Mouse (Mus musculus) heart, embryonic 13.5 days (tissue): ENCODE measurements around the gene Rbms3. TPM values are rescaled to one million over a fixed set of nuclear protein-coding genes. Genes with fewer than 3 reads are reported as not detected.

Source experiments
- ATAC-seq: fragments of 200-750 bp; cut with Nextera tagmentation; 2 replicates; pipeline ENCODE4 v1.8.0; 2017; ENCODE audit warnings: moderate TSS enrichment; ENCODE audit not compliant: insufficient number of reproducible peaks, low FRiP score, low TSS enrichment; ENCODE audit errors: extremely low read depth
- H3K27ac ChIP-seq: fragments of 300-500 bp; sonication (generic); replicated peaks from 2 replicates; pipeline ENCODE4 v1.5.1; 2015; ENCODE audit warnings: moderate library complexity, mild to moderate bottlenecking, inconsistent platforms
- H3K27me3 ChIP-seq: fragments of 300-500 bp; sonication (generic); replicated peaks from 2 replicates; pipeline ENCODE4 v1.6.1; 2015; ENCODE audit warnings: mild to moderate bottlenecking, inconsistent platforms
- H3K36me3 ChIP-seq: fragments of 300-500 bp; sonication (generic); 2 replicates; pipeline ENCODE4 v1.6.1; 2015; ENCODE audit warnings: mild to moderate bottlenecking, inconsistent platforms
- H3K4me1 ChIP-seq: fragments of 300-500 bp; sonication (generic); 2 replicates; pipeline ENCODE4 v1.6.1; 2015; ENCODE audit warnings: inconsistent platforms
- H3K4me2 ChIP-seq: fragments of 300-500 bp; sonication (generic); 2 replicates; pipeline ENCODE4 v1.6.1; 2015; ENCODE audit warnings: inconsistent platforms, mild to moderate bottlenecking, moderate library complexity
- H3K4me3 ChIP-seq: fragments of 300-500 bp; sonication (generic); 2 replicates; pipeline ENCODE4 v1.5.1; 2015; ENCODE audit warnings: moderate library complexity, mild to moderate bottlenecking, inconsistent platforms
- H3K9ac ChIP-seq: fragments of 300-500 bp; sonication (generic); 2 replicates; pipeline ENCODE4 v1.6.1; 2015; ENCODE audit warnings: inconsistent platforms, mild to moderate bottlenecking, moderate library complexity
- H3K9me3 ChIP-seq: fragments of 300-500 bp; sonication (generic); 2 replicates; pipeline ENCODE4 v1.6.1; 2016; ENCODE audit warnings: inconsistent platforms
- whole genome bisulfite sequencing: fragments of 180-500 bp; shearing (Covaris S2); methylation state at CpG from one replicate; pipeline ENCODE4 v1.1.7; 2015; ENCODE audit warnings: mixed read lengths; 5-methylcytosine and 5-hydroxymethylcytosine counted together
- polyA plus RNA-seq: library from polyadenylated mRNA; unstranded; fragments of >200 nt; fragmentation: Nextera tagmentation; extraction: Ambion mirVana; gene quantifications from 2 replicates; pipeline ENCODE4 v1.2.1, GENCODE M21; 2015

Rbms3 gene
- polyA plus RNA-seq, 1 experiment from 2014 or later = 36.0 TPM

GRCm38 (mm10) chr9:116771820-116772219, 857.9 kb downstream of the Rbms3 start:
- Histone ChIP-seq H3K9ac (no peak overlapping the region), H3K9me3 (peaks cover 2% of the 10 kb centered on the region; the same call in 1 of the 2 replicates), H3K27me3 (no peaks in the 10 kb centered on the region), H3K27ac (no peak overlapping the region), H3K36me3 (peaks cover 4% of the 10 kb centered on the region; the same call in 1 of the 2 replicates), H3K4me2 (no peak overlapping the region), H3K4me3 (no peak overlapping the region), H3K4me1 (peaks cover 13% of the 10 kb centered on the region)
- ATAC-seq = no peak
- 19% methylated on average over 3 of the region's 3 CpGs for WGBS

- H3K9me3 ChIP-seq = peaks cover 2% of the 10 kb centered on the region
- peaks cover 13% of the 10 kb centered on the region for H3K4me1 ChIP-seq
- no peaks in the 10 kb centered on the region for H3K27me3 ChIP-seq
- no peak overlapping the region for H3K4me2 ChIP-seq
- ATAC-seq = no peak
- no peak overlapping the region for H3K27ac ChIP-seq
- WGBS = 73% methylated on average over 12 of the region's 12 CpGs
- H3K36me3 ChIP-seq = peaks cover 6% of the 10 kb centered on the region
- H3K4me3 ChIP-seq = no peak overlapping the region
- H3K9ac ChIP-seq = no peak overlapping the region
Observed at GRCm38 (mm10) chr9:116769358-116770054, 860.2 kb downstream of the Rbms3 start.

GRCm38 (mm10) chr9:116762395-116763025, 867.2 kb downstream of the Rbms3 start:
- H3K4me1 ChIP-seq = 0 out of 2 replicates have a peak, but pooled peaks cover 3% of the 10 kb centered on the region
- no peak for ATAC-seq

GRCm38 (mm10) chr9:116748857-116749584, 880.7 kb downstream of the Rbms3 start:
- Histone ChIP-seq H3K27me3 (no peaks in the 10 kb centered on the region), H3K4me1 (peaks cover 9% of the 10 kb centered on the region), H3K9ac (no peak overlapping the region), H3K27ac (no peak overlapping the region), H3K4me2 (no peak overlapping the region), H3K36me3 (no peaks in the 10 kb centered on the region), H3K4me3 (no peak overlapping the region), H3K9me3 (no peaks in the 10 kb centered on the region)
- no peak for ATAC-seq
- 50% methylated on average over 11 of the region's 11 CpGs for WGBS

More at GRCm38 (mm10) chr9:116762395-116763025, 867.2 kb downstream of the Rbms3 start:
- 42% methylated on average over 10 of the region's 10 CpGs for WGBS
- no peak overlapping the region for H3K4me2 ChIP-seq
- peaks cover 5% of the 10 kb centered on the region; the same call in 1 of the 2 replicates for H3K36me3 ChIP-seq
- no peak overlapping the region for H3K9ac ChIP-seq
- no peak overlapping the region for H3K4me3 ChIP-seq
- H3K27ac ChIP-seq = peak overlapping the region; percentile 42; the same call in 1 of the 2 replicates
- H3K27me3 ChIP-seq = no peaks in the 10 kb centered on the region
- no peaks in the 10 kb centered on the region; the same call in 1 of the 2 replicates for H3K9me3 ChIP-seq

- WGBS = 61% methylated on average over 4 of the region's 4 CpGs
- Histone ChIP-seq H3K27me3 (no peaks in the 10 kb centered on the region), H3K9me3 (no peaks in the 10 kb centered on the region)
Observed at GRCm38 (mm10) chr9:116748346-116748745, 881.4 kb downstream of the Rbms3 start.

GRCm38 (mm10) chr9:116746871-116747270, 882.8 kb downstream of the Rbms3 start:
- Histone ChIP-seq H3K9ac (no peak overlapping the region), H3K27ac (no peak overlapping the region), H3K4me3 (no peak overlapping the region), H3K27me3 (no peaks in the 10 kb centered on the region), H3K4me2 (no peak overlapping the region), H3K4me1 (peaks cover 9% of the 10 kb centered on the region), H3K9me3 (no peaks in the 10 kb centered on the region), H3K36me3 (no peaks in the 10 kb centered on the region)
- ATAC-seq = no peak
- WGBS = 81% methylated on average over 3 of the region's 3 CpGs

More at GRCm38 (mm10) chr9:116748346-116748745, 881.4 kb downstream of the Rbms3 start:
- H3K4me1 ChIP-seq = peaks cover 9% of the 10 kb centered on the region
- ATAC-seq = no peak
- H3K36me3 ChIP-seq = no peaks in the 10 kb centered on the region
- no peak overlapping the region for H3K27ac ChIP-seq
- H3K4me3 ChIP-seq = no peak overlapping the region
- no peak overlapping the region for H3K9ac ChIP-seq
- H3K4me2 ChIP-seq = no peak overlapping the region

GRCm38 (mm10) chr9:116737786-116738185, 891.9 kb downstream of the Rbms3 start:
- Histone ChIP-seq H3K27ac (no peak overlapping the region), H3K9ac (no peak overlapping the region), H3K4me3 (no peak overlapping the region), H3K4me1 (no peaks in the 10 kb centered on the region), H3K9me3 (no peaks in the 10 kb centered on the region), H3K27me3 (no peaks in the 10 kb centered on the region), H3K4me2 (no peak overlapping the region), H3K36me3 (peaks cover 5% of the 10 kb centered on the region; the same call in 1 of the 2 replicates)
- ATAC-seq = no peak
- 77% methylated on average over 2 of the region's 2 CpGs for WGBS

GRCm38 (mm10) chr9:116729172-116729571, 900.5 kb downstream of the Rbms3 start:
- Histone ChIP-seq H3K9me3 (no peaks in the 10 kb centered on the region), H3K4me3 (no peak overlapping the region), H3K27me3 (no peaks in the 10 kb centered on the region), H3K36me3 (no peaks in the 10 kb centered on the region), H3K9ac (no peak overlapping the region), H3K27ac (no peak overlapping the region), H3K4me2 (no peak overlapping the region), H3K4me1 (no peaks in the 10 kb centered on the region)
- ATAC-seq = no peak
- WGBS = 75% methylated on average over 6 of the region's 6 CpGs

GRCm38 (mm10) chr9:116728655-116729054, 901.1 kb downstream of the Rbms3 start:
- WGBS = 76% methylated on average over 7 of the region's 7 CpGs
- Histone ChIP-seq H3K27ac (no peak overlapping the region), H3K4me2 (no peak overlapping the region), H3K27me3 (no peaks in the 10 kb centered on the region), H3K36me3 (no peaks in the 10 kb centered on the region), H3K9ac (no peak overlapping the region), H3K9me3 (no peaks in the 10 kb centered on the region), H3K4me1 (no peaks in the 10 kb centered on the region), H3K4me3 (no peak overlapping the region)
- ATAC-seq = no peak

GRCm38 (mm10) chr9:116728093-116728492, 901.6 kb downstream of the Rbms3 start:
- Histone ChIP-seq H3K4me3 (no peak overlapping the region), H3K36me3 (0 out of 2 replicates have a peak, but pooled peaks cover 1% of the 10 kb centered on the region), H3K27me3 (no peaks in the 10 kb centered on the region), H3K9ac (no peak overlapping the region), H3K4me2 (no peak overlapping the region), H3K27ac (no peak overlapping the region), H3K4me1 (no peaks in the 10 kb centered on the region), H3K9me3 (no peaks in the 10 kb centered on the region)
- no peak for ATAC-seq
- WGBS = 83% methylated on average over 3 of the region's 3 CpGs

- H3K4me3 ChIP-seq = no peak overlapping the region
- no peak overlapping the region for H3K4me2 ChIP-seq
- no peaks in the 10 kb centered on the region for H3K9me3 ChIP-seq
- no peaks in the 10 kb centered on the region for H3K4me1 ChIP-seq
- no peak overlapping the region for H3K27ac ChIP-seq
- 51% methylated on average over 5 of the region's 5 CpGs for WGBS
- ATAC-seq = no peak
- H3K36me3 ChIP-seq = 0 out of 2 replicates have a peak, but pooled peaks cover 3% of the 10 kb centered on the region
- no peak overlapping the region for H3K9ac ChIP-seq
- H3K27me3 ChIP-seq = no peaks in the 10 kb centered on the region
Observed at GRCm38 (mm10) chr9:116724581-116724980, 905.1 kb downstream of the Rbms3 start.
